Comparison of ENCODE assay signal across 8 mouse cellular contexts in the genomic region with DNA sequence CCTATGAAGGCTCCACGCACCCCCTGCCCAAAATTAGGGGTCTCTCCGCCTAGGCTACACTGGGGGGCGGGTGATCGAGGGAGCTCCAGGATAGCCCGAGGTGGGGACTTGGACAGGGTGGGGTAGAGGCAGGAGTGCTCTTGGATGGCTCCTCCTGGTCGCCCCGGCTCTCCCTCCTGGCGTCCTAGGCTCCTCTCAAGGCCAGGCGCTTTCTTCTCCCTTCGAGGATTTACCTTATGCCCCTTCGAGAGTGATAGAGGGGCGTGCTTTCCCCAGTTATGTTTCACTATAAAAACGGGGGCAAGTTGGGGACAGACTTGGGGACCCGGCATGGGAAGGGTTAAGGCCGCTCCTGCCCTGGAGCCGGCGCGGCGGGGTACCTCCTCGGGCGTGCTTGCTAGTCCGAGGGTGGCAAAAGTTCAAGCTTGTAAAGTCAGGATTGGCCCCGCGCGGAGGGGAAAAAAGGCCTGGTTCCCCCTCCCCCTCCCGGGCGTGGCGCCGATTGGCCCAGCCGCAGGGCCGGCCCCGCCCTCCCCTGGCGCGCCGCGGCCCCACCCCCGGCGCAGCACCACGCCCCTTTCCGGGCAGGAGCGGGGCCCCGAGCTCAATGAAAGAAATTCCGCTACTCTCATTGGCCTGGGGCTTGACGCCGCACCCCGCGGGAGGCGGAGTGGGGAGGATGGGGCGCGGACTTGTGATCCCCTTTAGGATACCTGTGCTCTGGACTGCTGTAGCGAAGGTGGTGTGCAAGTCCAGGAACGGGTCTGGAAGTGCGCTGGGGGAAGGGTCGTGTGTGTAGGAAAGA. TPM values are rescaled to one million over a fixed set of nuclear protein-coding genes. Genes with fewer than 3 reads are reported as not detected.
DNase-seq lines count a peak whose midpoint lies in the region; ATAC-seq lines count a peak whose summit lies in the region.

No protein-coding gene starts in this region.

- ATAC-seq in hindbrain, embryonic 12.5 days (ENCODE audit: low FRiP score): peak; percentile 71

- peak overlapping the region; percentile 79 for H3K4me2 ChIP-seq in hindbrain, embryonic 12.5 days (replicated peaks)

- H3K4me1 ChIP-seq in hindbrain, embryonic 12.5 days: peaks cover 50% of the 10 kb centered on the region

- H3K36me3 ChIP-seq in hindbrain, embryonic 12.5 days: no peaks in the 10 kb centered on the region

- peak overlapping the region; percentile 70 for H3K4me3 ChIP-seq in hindbrain, embryonic 12.5 days

- H3K27ac ChIP-seq in hindbrain, embryonic 12.5 days: peak overlapping the region; percentile 85

- H3K9me3 ChIP-seq in hindbrain, embryonic 12.5 days (replicated peaks): no peaks in the 10 kb centered on the region

- peaks cover 21% of the 10 kb centered on the region for H3K27me3 ChIP-seq in hindbrain, embryonic 12.5 days

- 1% methylated on average over 48 of the region's 54 CpGs for WGBS in hindbrain, embryonic 12.5 days

- peak overlapping the region; percentile 42; the same call in 1 of the 2 replicates for H3K9ac ChIP-seq in hindbrain, embryonic 12.5 days

- peak; percentile 98 for DNase-seq in NIH3T3 (ENCODE audit: low read depth)
- DNase-seq in cerebellum, postnatal 10 days: peak; percentile 82 to 89
- DNase-seq in frontal cortex, postnatal 10 days (ENCODE audit: low spot score in 2 of 2): peak; percentile 78 to 84
- peak; percentile 83 to 88 for DNase-seq in layer of hippocampus, postnatal 10 days (ENCODE audit: low spot score in 2 of 2)
- DNase-seq in lung, postnatal 10 days: peak; percentile 99
- peak; percentile 93 for DNase-seq in ovary, postnatal 14 days (ENCODE audit: low spot score)
- DNase-seq in thymus, postnatal 14 days: peak; percentile 97

RNA-seq across cellular contexts. Expression of gene Smad6, which starts 0.9 kb away (rescaled TPM):
- 12.4 and 13.0 TPM in 2 replicates for polyA plus RNA-seq in hindbrain, embryonic 12.5 days (2016; fragmentation: Nextera tagmentation; extraction: Ambion mirVana)
- total RNA-seq in layer of hippocampus, postnatal 10 days (2021): 1 to 10 TPM; 1.7 to 3.7 TPM

Comparison
In these comparisons a context has a peak if more than half of its experiments do, and no peak if none do; other contexts are left out.
1. Peak in every context shown above with its lines: DNase-seq, ATAC-seq, H3K4me3 ChIP-seq and H3K27ac ChIP-seq.